Mouse (Mus musculus) ovary, postnatal 14 days (tissue): ENCODE data around the gene Lhfpl4.

Source experiments
- DNase-seq: peaks from one replicate; pipeline ENCODE4 v3.0.0; 2022; ENCODE audit warnings: low spot score

The Lhfpl4 gene

GRCm38 (mm10) chr6:113194841-113195595, at the start of gene Lhfpl4:
Gene Lhfpl4, minus strand, starts transcription at chr6:113195384.
- no peak for DNase-seq

DNA sequence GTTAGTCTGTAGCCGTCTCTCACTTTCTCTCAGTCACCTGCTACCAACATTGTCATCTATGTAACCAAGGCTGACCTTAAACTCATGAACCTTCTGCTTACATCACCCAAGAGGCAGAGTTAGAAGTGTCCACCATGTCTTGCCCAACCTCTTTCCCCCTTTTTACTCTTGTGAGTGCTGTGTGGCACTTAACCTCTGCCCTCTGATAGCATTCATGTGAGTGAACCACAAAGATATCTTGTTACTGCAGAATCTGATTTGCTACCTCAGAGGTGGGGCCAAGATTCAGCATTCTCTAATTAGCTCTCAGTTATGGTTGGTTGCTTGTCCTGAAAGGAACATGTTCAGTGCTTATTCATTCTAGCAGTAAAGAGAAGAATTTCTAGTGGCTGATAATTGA, 47.6 kb upstream of the Lhfpl4 start:
- DNase-seq: no peak

GRCm38 (mm10) chr6:113238442-113238841, 43.3 kb upstream of the Lhfpl4 start:
- no peak for DNase-seq

GRCm38 (mm10) chr6:113237542-113238270, 42.5 kb upstream of the Lhfpl4 start, which contains the start of gene Mtmr14:
Gene Mtmr14, plus strand, starts transcription at chr6:113237843.
- peak; percentile 98 for DNase-seq

- DNase-seq: no peak
Measured at GRCm38 (mm10) chr6:113235141-113235540, 40.0 kb upstream of the Lhfpl4 start.

DNA sequence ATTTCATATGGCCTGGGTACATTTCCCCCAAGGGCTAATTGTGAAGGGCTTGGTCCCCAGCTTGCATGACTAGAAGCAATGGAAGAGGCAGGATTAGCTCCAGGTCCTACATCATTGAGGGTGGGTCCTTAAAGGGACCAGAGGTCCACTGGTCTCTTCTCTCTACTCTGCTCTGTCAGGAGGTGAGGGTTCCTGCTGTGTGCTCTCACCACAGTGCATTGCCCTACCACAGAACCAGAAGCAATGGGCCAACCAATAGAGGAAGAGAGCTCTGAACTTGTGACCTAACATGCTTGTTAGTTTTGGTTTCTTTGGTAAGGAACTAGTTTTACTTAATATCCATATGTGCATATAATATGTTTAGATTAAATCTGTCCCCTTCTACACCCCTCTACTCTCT, 31.5 kb upstream of the Lhfpl4 start:
- no peak for DNase-seq

DNA sequence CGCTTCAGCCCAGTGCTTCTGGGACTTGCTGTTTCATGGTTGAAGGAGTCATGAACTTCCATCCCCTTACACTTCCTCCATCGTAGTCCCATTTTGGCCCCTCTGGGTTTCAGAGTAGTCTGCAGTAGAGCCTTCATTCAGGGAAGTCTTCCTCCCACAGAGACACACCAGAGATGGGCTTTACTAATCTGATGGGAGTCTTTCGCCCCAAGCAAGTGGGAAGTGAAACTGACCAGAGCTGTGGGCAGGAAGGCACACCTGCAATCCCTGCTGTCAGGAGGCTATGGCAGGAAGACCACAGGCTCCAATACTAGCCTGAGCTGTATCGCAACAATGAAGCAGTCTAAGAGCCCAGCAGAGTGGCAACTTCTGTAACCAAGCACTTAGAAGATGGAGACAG, 30.6 kb upstream of the Lhfpl4 start:
- DNase-seq: no peak

- DNase-seq: no peak
Measured at GRCm38 (mm10) chr6:113216280-113216679, 21.1 kb upstream of the Lhfpl4 start.

DNA sequence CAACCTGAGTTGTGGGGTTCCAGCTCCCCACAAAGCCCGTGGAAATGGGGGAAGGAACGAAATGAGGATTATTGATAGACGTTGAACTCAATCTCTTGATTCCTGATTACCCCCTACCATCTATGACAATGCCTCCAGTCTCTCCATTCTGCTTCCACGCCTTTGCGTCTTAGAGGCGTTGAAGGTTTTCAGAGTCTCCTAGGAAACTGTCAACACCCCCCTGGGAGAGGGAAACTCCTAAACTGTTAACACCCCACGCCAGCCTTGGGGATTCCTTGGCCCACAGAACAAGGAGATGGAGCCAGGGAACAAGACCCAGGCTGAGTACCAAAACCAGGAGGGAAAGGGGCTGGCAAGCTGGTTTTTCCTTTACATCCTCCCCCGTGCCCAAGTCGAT, 410 bp upstream of the Lhfpl4 start:
- no peak for DNase-seq

- DNase-seq: no peak
Measured at GRCm38 (mm10) chr6:113194517-113194840, 705 bp downstream of the Lhfpl4 start.

DNA sequence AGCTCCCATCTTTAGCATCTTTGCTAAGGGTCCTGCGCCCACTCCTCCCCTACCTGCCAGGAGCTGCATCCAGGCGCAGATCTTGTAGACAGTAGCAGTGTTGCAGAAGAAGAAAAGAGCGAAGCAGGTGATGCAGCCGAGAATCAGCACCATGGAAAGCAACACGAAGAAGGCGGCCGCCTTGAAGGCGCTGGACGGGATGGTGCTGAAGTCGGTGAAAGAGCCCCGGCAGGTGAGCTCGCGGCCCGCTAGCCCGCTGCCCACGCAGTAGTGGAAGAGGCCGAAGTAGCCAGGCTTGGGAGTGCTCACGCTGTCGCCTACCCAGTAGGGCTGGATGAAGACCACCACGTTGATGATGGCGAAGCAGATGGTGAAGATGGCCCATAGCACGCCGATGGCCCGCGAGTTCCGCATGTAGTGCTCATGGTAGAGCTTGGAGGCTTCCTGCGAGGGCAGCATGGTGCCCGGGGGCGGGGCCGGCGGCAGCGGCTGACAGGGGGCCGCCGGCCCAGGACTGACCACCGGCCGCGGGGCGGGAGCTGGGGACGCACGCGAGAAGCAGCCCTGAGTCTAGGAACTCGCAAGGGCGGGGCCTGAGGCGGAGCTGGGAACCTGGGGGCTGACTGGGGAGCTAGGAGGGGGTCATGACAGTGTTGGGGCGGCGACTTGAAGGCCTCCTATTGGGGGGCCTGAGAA, 1.3 kb downstream of the Lhfpl4 start:
- peak; percentile 46 for DNase-seq

DNA sequence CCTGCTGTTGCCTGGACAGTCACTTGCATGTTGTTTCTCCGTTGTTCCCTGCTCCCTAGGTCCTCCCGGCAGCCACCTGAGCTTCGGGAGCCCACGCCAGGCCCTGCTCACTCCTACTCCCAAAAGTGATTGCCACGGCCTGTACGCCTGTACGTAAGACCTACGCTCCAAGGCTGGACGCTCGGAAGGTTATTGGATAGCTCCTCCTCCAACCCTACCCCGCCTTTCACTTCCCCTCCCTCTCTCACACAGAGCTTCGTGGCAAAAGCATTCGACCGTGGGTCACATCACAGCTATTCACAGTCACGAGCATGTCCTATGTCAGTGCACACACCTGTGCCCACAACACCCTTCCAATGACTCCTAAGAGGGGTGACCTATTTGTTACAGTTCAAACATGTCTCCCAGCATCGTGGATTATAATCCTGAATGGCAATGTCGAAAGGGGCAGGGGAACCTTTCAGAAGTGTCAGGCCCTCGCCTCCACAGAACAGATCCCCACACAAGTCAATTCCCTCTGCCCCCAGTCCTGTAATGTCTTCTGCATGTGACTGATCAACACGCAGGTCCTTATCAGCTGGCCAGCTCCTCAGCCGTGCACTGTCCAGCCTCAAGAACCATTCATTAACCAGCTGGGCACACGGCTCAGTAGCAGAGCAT, 10.2 kb downstream of the Lhfpl4 start:
- DNase-seq: no peak

GRCm38 (mm10) chr6:113184163-113184562, 11.0 kb downstream of the Lhfpl4 start:
- DNase-seq: no peak

DNA sequence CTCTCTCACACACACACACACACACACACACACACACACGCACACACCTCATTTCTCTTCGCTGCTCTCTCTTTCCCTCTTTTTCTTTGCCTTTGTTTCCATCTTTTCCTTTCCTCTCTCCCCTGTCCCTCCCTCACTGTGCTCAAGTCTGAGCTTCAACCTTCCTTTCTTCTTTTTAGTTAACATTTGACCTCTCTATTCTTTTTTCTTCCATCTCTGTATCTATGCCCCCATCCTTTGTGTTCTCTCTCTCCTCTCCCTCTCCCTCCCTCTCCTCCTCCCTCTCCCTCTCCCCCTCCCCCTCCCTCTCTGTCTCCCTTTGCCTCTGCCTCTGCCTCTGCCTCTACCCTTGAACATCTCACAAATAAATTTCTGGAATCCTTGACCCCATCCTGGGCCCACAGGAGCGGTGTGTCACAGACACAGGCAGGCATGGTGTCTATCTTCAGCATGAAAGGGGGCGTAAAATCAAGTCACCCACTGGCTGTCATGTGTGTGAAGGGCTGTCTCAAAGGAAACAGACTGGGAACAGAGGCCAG, 15.9 kb downstream of the Lhfpl4 start:
- DNase-seq: no peak

GRCm38 (mm10) chr6:113178286-113179194, 16.6 kb downstream of the Lhfpl4 start:
- DNase-seq: no peak

- DNase-seq: no peak
Measured at GRCm38 (mm10) chr6:113176613-113177012, 18.6 kb downstream of the Lhfpl4 start.

- DNase-seq: no peak
Measured at GRCm38 (mm10) chr6:113175469-113175868, 19.7 kb downstream of the Lhfpl4 start.

- DNase-seq: peak; percentile 27
Measured at GRCm38 (mm10) chr6:113172568-113172967, 22.6 kb downstream of the Lhfpl4 start.

DNA sequence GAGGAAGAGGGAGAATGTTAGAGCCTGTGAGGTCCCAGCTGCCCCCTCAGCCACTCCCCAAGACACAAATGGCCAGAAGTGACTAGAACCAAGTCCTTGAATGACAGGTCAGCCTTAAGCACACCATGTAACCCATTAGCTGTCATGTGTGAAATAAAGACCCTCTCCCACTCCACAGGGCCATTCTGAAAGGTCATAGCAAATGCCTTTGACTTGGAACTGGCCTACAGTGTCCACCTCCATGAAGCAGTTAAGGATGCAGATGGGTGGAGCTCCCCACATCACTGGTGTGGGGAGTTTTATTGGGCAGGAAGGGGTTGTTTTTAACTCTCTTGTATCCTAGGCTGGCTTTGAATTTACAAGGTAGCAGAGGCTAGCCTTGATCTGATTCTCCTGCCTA, 23.2 kb downstream of the Lhfpl4 start:
- DNase-seq: no peak

GRCm38 (mm10) chr6:113170651-113171050, 24.5 kb downstream of the Lhfpl4 start:
- no peak for DNase-seq

GRCm38 (mm10) chr6:113169852-113170251, 25.3 kb downstream of the Lhfpl4 start:
- no peak for DNase-seq
